In the genomic region with DNA sequence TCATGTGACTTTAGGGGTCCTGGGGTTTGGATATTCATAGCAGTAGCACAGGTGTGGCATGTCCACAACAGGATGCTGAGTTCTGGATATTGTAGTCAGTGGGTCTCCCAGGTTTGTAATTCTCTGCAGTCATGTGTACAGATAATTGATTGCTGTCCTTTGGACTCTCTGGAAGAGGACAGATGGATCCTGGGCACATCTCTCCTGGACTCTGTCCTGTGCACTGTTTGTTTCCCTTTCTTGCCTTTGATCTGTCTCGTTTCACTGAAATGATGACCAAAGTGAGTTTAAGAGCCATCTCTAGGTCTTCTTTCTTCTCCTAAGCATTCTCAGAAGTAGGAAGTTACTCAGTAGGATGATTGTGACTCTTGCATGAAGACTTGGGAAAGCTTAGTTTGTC, we compare ENCODE assay signal across 27 mouse cellular contexts. TPM values are rescaled to one million over a fixed set of nuclear protein-coding genes. Genes with fewer than 3 reads are reported as not detected.
"Had no signal": no experiment of that assay in that cellular context is flagged by ENCODE, and none has a peak within 500 bp of the region (broad histone marks: within the 10 kb centered on the region; RNA-seq: fewer than 3 reads in every experiment).

No protein-coding gene starts in this region.

- H3K4me3 ChIP-seq: gastrocnemius, adult 2 months; heart, embryonic 10.5 days; heart, embryonic 12.5 days; hindbrain, embryonic 10.5 days; hindbrain, embryonic 12.5 days; intestine, embryonic 15.5 days; layer of hippocampus, adult 2 months; left cerebral cortex, adult 2 months; limb, embryonic 10.5 days; limb, embryonic 12.5 days; liver, embryonic 13.5 days; liver, embryonic 15.5 days had no signal

- H3K4me2 ChIP-seq: heart, embryonic 12.5 days; hindbrain, embryonic 12.5 days; hindbrain, embryonic 14.5 days; intestine, embryonic 15.5 days; limb, embryonic 12.5 days; liver, embryonic 13.5 days; liver, embryonic 15.5 days had no signal

- H3K27ac ChIP-seq: gastrocnemius, adult 2 months; heart, embryonic 10.5 days; hindbrain, embryonic 10.5 days; hindbrain, embryonic 12.5 days; hindbrain, embryonic 14.5 days; intestine, embryonic 15.5 days; layer of hippocampus, adult 2 months; left cerebral cortex, adult 2 months; limb, embryonic 10.5 days; limb, embryonic 12.5 days; liver, embryonic 13.5 days; liver, embryonic 15.5 days had no signal

- ATAC-seq: forebrain, embryonic 16.5 days; hindbrain, embryonic 16.5 days; inflammation-experienced regulatory T-cells, adult 6 months; intestine, embryonic 15.5 days; intestine, postnatal 0 days had no signal

- H3K9me3 ChIP-seq: heart, embryonic 10.5 days; hindbrain, embryonic 10.5 days; intestine, embryonic 15.5 days; limb, embryonic 10.5 days; liver, embryonic 13.5 days; liver, embryonic 15.5 days had no signal

- H3K36me3 ChIP-seq: heart, embryonic 10.5 days; heart, embryonic 12.5 days; hindbrain, embryonic 10.5 days; hindbrain, embryonic 12.5 days; intestine, embryonic 15.5 days; limb, embryonic 10.5 days; limb, embryonic 12.5 days; liver, embryonic 13.5 days; liver, embryonic 15.5 days had no signal

- H3K4me1 ChIP-seq: heart, embryonic 10.5 days; heart, embryonic 12.5 days; hindbrain, embryonic 10.5 days; hindbrain, embryonic 12.5 days; intestine, embryonic 15.5 days; limb, embryonic 10.5 days; limb, embryonic 12.5 days; liver, embryonic 13.5 days; liver, embryonic 15.5 days had no signal

- DNase-seq: gastrocnemius, adult 2 months; gastrocnemius, postnatal 10 days; gastrocnemius, postnatal 25 days; heart, adult 18-20 months; heart, postnatal 10 days; heart, postnatal 4 days; kidney, postnatal 14 days; liver, embryonic 13.5 days had no signal

- H3K27me3 ChIP-seq: heart, embryonic 12.5 days; hindbrain, embryonic 12.5 days; intestine, embryonic 15.5 days; limb, embryonic 12.5 days; liver, embryonic 13.5 days; liver, embryonic 15.5 days had no signal

- H3K9ac ChIP-seq: heart, embryonic 12.5 days; hindbrain, embryonic 12.5 days; hindbrain, embryonic 14.5 days; intestine, embryonic 15.5 days; limb, embryonic 12.5 days; liver, embryonic 13.5 days; liver, embryonic 15.5 days had no signal

RNA-seq across cellular contexts. Expression of gene Cyp2d40, which starts 16.5 kb away (rescaled TPM):
- polyA plus RNA-seq: forebrain, embryonic 16.5 days; frontal cortex, adult 2 months; heart, embryonic 10.5 days; heart, embryonic 12.5 days; heart, embryonic 14.5 days; heart, embryonic 16.5 days; hindbrain, embryonic 10.5 days; hindbrain, embryonic 12.5 days; hindbrain, embryonic 14.5 days; hindbrain, embryonic 16.5 days; inflammation-experienced regulatory T-cells, adult 6 months; intestine, embryonic 15.5 days; intestine, postnatal 0 days; kidney, embryonic 16.5 days; limb, embryonic 10.5 days; limb, embryonic 12.5 days; liver, embryonic 13.5 days had no signal

RNA-seq across cellular contexts. Expression of gene Cyp2d26, which starts 46.6 kb away (rescaled TPM):
- polyA plus RNA-seq: forebrain, embryonic 16.5 days; heart, embryonic 12.5 days; heart, embryonic 14.5 days; hindbrain, embryonic 10.5 days; hindbrain, embryonic 12.5 days; hindbrain, embryonic 14.5 days; hindbrain, embryonic 16.5 days; limb, embryonic 10.5 days; limb, embryonic 12.5 days had no signal
